Mouse (Mus musculus) gastrocnemius, postnatal 36 days (tissue): ENCODE measurements at regions not wholly inside any gene's neighbourhood (a gene's known extent, or its start where the extent isn't known, plus 50 kb on each side); places are given as distances from the start of the nearest gene placed in this dataset.
"Not testable (repeated sequence)": the region's sequence is repeated elsewhere in the genome, so short reads cannot be mapped to it uniquely, and the experiment has no call there.

Experiments used
- DNase-seq, 2 experiments: peaks; one replicate each; pipeline ENCODE4 v3.0.0; 2022
- intact Hi-C: fragments of 180-260 bp; cut with DNase I; formaldehyde crosslinking; loops from one replicate; pipeline ENCODE4 v1.15.1; 2025

DNA sequence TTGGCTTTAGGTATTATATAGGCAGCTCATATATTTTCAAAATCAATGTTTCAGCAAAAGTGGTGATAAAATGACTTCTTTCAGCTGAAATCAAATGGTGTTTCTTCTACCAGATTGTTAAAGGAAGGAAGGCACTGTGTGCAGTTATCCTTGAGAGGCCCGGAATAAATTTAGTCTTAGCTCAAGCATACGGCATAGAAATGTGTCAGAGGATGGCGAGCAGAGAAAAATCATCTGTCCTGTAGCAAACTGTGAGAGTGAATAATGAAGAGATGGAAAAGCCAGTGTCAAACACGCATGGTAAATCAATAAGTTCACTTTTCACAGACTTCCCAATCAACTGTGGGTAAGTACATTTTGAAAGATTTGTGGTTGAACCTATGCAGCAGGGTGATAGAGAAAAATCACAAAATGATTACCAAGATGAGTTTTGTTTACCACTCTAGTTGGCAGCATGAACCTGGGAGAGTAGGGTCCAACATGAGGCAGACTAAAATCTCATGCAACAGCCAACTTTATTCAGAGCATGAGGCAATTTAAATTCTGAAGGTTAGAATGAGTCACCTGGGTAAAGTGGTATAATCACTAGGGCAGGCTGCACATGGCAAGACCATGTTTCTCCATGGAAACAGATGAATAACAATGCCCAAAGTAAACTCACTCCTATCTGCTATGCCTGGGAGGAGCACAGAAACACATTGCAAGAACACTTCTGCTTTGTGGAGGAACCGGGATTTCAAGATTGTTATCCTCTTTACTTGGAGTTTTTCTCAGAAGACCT is 55.7 kb downstream of the AI429214 start:
- intact Hi-C loops: no loop called here
- DNase-seq: no peak

DNA sequence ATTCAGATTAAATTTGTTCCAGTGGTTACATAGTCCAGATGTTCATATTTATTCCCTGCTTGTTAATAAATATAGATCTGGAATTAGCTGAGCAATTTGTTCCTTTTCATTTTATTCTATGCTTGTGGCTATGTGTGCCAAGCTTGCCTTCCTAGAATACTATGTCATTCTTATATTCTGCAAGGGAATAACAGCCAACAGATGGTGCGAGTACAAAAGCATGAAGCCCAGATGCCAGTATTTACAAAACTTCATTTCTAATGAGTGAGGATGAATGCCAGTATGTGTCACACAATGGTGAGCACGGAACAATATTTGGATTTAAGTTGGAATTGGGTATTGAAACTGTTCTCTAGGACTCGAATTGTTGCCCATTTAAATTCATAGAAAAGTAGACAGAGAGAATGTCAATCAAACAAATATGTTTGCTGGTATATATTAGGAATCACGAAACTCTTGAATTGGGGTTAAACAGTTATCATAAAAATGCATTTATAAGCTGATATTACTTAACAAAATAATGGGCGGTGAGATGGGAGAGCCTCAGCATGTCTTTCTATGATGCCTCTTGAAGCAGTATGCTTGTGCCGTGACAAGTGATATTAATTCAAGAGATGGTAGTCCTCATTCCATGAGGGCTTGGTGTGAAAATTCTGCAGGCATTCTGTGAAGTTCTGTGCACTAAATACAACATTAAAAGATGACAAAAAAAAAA is 56.7 kb downstream of the AI429214 start:
- intact Hi-C loops: no loop called here
- no peak for DNase-seq

DNA sequence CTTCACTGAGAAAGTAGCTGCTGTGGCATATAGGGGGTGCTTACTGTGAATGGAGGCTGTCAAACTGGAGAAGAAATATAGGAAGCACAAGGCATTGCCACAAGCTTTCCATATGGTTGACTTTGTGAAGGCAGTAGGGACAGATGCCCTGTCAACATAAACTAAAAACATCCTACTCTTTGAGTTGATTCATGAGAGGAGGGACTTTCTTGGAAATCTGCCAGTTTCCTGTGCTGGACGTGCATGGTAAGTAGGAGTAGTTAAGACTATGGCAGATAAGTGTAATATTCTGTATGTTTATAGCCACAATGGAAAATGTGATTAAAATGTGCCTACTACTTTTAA is 57.3 kb downstream of the AI429214 start:
- intact Hi-C loops: no loop called here
- DNase-seq: no peak

DNA sequence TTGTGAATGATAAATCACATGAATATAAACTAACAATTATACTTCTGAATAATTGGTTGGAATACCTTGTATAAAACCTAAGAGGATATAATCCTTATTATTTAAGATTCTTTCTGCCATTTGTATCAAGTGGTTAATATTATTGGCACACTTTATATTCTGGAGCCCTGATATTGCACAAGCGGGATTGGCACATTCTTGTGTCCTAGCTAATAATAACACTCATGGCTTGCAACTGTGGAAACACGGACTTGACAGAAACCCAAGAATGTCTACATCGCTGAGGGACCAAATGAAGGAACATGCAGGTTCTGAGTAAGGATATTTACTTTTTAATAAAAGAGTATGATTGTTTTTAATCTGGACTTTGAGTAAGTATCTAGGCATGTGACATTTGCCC is 63.0 kb downstream of the AI429214 start:
- intact Hi-C loops: no loop called here
- DNase-seq: peak in 1 of 2 experiments; percentile 11

DNA sequence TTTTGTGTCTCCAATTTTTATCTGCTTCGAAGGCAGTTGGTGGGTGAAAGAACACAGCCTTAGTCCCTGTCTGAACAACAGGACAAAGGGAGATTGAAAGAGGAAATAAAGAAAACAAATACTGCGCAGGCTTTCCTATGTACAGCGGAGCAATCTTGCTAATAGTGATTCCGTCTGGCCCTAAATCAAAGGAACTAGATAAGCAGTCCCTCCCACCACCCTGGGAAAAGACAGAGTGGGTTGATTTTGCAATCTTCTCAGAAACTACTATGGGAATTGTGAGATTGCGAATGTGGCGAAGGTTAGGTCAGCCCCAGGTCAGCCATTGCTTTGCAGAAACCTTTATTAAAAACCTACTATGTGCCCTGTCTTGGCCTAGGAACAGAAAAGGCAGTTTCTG is 65.0 kb downstream of the AI429214 start:
- intact Hi-C loops: no loop called here
- DNase-seq: no peak

DNA sequence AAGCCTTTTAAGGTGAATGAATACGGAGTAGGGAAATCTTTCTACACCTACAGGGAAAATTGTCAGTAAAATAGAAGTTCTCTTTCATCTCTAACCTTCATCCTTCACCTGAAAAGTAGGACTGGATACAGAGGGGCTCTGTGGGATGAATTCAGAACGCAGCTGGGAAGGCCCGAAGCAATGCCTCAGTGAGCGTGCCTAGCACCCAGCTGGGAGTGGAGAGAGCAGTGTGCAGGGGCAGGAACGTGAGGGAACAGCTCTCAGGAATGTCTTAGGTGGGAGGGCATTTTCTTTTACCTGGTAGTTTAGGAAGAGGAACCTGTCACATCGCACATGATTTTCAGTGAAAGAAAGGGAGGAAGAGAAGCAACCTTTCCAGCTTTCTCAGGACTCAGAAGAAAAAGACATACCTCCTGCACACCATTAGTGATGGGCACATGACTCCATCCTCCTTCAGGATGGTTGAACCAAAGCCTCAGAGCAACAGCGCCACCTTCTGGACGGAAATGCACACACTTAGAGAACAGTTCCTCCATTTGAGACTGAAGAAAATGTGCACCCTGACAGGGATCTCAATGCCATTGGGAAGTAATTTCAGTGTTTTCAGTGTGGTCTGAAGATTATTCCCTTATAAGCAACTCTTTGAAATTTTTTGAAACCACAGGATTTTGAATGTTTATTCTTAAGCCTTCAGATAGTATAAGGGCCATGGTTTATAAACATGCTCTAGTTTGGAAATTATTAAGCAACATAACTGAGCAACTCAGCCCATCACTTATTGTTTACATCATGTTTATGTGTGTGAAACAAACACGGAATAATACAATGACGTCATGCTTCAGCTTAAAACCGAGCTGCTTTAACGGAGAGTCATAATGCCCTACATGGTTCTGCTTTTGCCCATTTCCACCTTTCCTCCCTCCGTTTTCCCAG is 68.9 kb downstream of the AI429214 start:
- peak; percentile 56 to 66 for DNase-seq
- intact Hi-C loops: loop anchor here (5.0 kb wide), 2 partner anchors 230 to 530 kb away; no protein-coding TSS in a partner anchor

DNA sequence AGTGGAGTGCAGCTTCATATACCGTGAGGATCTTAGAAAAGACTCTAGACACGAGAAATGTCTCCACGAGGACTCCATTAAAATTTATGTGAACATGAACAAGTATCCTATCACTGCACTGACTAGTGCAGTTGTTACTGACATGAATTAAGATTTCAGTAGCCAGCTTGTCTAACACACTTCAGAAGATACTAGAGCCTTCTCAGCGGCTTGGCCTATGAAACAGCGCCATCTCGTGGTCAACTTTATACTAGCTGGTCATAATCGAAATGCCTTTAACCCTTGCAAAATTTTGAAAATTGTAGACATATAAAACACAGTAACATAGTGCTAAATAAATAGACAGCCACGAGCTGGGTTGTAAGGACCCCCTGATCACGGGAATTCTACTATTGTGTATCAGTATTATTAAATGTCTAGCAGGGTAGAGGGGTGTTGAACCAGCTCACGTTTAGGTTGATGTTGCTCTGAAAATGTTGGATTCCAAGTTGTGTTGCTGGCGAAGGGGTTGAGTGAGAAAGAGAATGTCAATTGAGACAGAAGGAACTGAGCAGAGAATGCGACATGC is 70.4 kb downstream of the AI429214 start:
- DNase-seq: peak; percentile 38 to 69
- intact Hi-C loops: loop anchor here (5.0 kb wide), 2 partner anchors 232 to 532 kb away; no protein-coding TSS in a partner anchor

DNA sequence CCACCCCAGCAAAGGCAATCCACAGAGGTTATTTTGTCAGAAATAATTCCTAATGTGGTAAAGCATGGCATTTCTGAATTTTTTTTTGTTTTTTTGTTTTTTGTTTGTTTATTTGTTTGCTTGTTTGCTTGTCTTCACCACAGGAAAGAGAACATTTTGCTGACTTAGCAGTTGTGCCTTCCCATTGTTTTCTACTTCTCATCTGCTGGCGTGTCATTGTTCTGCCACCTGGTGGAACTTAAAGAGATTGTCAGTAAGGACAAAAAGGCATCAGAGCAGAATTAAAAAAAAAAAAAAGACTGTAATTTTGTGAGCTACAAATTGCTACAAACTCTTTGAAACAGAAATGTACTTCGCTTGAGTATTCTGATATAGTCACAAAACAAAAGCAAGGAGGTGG is 79.5 kb downstream of the AI429214 start:
- intact Hi-C loops: loop anchor here (10.0 kb wide), 1 partner anchor 708 kb away; no protein-coding TSS in a partner anchor
- DNase-seq: no peak

DNA sequence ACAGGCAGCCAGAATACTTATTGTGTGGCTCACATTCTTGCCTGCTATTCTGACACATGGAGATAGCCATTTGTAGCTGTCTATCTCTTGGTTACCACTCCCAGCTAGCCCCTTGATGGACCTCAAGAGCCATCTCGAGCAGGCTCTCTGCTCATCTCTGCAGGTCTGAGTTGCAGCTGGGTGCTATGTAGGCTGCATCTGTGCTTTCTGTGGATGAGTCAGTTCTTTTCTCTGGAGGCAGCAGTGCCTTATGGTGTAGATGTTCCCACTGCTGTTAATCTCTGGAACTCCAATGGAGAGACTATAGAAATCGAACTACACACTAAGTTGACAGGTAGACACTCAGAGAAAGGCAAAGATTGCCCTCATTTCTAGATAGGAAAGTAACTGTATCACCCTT is 106.3 kb downstream of the AI429214 start:
- intact Hi-C loops: no loop called here
- DNase-seq: no peak

DNA sequence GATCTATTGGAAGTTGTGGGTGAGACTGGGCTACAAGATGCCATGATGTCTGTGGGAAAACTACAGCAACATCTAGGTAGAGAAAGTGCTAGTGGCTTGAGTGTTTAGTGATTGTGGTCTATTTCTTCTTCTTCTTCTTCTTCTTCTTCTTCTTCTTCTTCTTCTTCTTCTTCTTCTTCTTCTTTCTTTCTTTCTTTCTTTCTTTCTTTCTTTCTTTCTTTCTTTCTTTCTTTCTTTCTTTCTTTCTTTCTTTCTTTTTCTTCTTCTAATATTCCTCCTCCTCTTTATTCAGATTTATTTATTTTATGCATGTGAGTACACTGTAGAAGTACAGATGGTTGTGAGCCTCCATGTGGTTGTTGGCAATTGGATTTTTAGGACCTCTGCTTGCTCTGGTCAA is 119.0 kb downstream of the AI429214 start:
- intact Hi-C loops, DNase-seq: not testable (repeated sequence)

DNA sequence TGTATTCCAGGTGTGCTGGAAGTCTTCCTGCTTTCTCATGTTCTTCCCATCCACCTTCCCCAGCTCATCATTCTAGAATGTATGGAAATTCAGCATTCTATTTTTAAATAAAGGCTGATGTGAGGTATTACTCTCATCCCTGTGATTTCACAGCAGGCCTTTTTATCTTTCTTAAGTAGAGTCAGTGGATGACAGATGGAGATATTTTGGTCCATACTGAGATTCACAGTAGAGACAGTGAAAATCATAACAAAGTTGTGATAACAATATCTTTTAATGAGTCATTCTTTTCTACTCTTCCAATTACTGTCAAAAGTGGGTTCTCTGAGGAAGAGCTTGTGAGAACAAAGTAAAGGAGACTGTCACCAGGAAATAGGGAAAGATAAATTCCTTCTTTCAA is 132.4 kb downstream of the AI429214 start:
- intact Hi-C loops: no loop called here
- no peak for DNase-seq

DNA sequence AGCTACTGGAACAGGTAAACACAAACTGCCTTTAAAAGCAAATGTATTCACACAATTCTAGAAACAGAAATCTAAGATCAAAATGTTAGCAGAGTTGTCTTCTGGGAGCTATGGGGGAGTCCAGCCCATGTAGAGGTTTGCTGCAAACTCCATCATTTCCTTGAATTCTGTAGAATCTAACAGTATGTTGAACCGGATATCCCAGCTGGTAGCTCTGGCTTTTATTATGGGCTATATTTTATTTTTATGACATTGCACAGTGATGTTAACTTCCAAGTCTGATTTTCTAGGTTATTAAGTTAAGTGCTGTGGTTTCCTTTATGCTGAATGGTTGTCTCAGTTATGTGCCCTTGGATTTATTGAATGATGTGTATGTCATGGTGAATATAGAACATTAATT is 136.3 kb downstream of the AI429214 start:
- no peak for DNase-seq
- intact Hi-C loops: no loop called here

DNA sequence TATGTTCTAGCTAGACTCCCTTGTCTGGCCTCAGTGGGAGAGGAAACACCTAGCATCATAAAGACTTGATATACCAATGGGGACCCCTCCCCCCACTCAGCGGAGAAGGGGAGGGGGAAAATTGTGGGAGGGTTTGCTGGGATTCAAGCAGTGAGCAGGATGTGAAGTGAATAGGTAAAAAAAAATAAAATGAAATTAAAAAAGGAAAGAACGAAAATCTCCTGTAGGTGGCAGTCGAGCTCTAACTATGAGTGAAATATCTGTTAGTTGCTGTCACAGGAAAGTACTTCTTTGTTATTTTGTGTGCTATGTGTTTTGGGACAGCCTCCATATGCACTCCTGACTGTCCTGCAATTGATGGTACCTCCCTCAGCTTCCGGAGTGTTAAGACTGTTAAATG is 138.6 kb downstream of the AI429214 start:
- intact Hi-C loops: no loop called here

DNA sequence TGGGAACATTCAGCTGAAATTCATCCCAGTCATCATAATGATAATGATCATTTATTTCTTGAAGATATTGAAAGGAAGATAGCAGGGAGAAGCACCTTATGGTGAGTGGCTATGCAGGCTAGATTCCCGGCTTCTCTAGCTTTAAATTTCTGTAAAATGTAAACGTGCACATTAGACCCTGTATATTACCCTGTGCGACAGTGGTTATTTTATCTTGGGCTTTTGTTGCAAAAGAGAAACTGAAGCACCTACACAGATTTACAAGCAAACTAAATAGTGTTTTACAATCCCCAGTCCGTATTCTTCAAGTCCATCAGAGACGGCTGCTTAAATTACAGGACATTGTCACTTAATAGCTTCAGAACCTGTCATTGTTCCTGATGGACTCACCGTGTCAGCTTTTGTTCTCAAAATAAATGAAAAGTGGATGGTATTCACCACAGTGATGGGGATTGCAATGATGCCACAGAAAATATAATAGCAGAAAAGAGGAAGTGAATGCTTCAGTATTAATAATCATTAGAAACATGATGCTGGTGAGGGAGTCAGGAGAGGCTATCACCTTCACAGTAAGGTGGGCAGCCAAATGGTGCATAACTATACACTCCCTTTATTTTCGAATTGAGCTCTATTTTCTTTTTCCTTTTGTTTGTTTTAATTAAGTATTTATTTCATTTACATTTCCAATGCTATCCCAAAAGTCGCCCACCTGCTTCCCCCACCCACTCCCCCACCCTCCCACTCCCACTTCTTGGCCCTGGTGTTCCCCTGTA is 141.0 kb downstream of the AI429214 start:
- no peak for DNase-seq
- intact Hi-C loops: no loop called here

More for the DNA sequence above, 138.6 kb downstream of the AI429214 start:
- DNase-seq: no peak

DNA sequence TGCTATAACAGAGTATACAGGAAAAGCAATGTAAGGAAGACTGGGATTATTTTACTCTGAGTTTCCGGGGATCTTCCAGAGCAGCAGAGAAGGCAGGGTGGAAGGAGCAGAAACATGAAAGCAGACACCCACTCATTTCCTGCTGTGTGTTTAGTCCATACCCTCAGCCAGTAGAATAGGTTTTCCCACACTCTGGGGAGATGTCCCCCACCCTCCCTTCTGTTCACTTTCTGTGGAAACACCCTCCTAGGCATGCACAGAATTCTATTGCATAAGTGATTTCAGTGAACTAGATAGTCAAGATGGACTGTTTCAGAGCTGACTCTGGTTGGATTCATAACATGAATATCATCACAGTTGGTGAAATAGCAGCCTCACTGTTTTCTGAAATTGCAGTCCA is 156.9 kb downstream of the AI429214 start:
- no peak for DNase-seq
- intact Hi-C loops: no loop called here

DNA sequence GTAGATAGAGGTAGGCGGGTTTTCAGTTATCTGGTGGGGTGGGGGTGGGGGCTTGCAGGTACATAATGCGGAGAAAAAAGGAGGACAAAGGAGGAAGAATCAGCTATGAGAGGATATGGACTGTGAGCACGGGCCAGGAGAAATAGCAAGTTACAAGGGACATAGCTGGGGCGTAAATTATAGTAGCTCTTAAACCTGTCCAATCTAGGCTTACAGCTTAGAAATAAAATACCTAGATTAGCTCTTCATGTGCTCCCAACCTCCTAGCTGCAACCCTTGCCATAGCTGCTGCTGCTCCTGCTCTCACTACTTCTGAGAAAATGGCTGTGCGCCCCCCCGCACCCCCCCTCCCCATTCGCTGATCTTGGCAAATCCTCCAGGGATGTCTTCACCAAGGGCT is 161.0 kb downstream of the AI429214 start:
- intact Hi-C loops: no loop called here
- DNase-seq: no peak

DNA sequence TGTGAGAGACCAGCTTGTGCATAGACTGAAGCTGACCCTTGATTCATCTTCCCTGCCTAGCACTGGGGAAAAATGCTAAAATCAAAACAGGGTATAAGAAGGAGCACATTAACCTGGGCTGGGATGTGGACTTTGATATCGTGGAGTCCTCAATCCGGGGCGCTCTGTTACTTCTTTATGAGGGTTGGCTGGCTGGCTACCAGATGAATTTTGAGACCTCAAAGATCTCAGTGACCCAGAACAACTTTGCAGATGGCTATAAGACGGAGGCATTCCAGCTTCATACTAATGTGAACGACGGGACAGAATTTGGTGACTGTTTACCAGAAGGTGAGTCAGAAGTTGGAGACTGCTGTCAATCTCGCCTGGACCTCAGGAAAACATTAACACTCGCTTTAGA is 161.5 kb downstream of the AI429214 start:
- no peak for DNase-seq
- intact Hi-C loops: no loop called here

DNA sequence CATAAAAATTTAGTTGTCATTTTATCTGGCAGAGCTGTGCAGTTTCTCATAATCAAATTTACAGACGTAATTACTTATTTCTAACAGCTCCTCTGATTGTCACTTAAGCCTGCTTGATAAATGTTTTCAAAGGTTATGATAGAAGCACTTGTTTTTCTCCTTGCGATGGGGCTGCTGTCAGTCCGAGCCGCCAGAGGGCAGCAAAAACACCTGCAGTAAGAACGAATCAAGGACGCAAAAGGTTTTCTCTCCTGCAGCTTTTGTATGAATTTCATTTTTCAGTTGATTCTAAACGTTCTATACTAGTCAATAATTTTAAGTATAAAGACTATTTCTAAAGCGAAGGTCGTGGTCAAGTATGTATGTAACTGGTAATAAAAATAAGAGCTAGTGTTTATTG is 166.1 kb downstream of the AI429214 start:
- intact Hi-C loops: no loop called here
- DNase-seq: peak; percentile 10 to 15

DNA sequence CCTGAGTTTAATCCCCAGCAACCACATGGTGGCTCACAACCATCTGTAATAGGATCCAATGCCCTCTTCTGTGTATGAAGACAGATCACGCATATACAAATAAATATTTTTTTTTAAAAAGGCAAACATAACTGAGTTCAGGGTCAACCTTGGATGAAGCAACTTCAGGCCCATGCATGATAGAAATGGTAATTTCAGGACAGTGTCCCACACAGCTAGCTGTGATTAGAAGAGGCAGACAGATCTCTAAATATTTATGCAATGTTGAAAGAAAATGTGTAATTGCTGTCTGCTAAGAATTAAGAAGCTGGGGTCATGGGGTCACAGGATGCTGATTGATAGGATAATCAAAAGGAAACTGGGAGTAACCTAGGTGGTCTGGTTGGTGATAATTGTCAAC is 203.5 kb downstream of the AI429214 start:
- DNase-seq: no peak
- intact Hi-C loops: no loop called here

DNA sequence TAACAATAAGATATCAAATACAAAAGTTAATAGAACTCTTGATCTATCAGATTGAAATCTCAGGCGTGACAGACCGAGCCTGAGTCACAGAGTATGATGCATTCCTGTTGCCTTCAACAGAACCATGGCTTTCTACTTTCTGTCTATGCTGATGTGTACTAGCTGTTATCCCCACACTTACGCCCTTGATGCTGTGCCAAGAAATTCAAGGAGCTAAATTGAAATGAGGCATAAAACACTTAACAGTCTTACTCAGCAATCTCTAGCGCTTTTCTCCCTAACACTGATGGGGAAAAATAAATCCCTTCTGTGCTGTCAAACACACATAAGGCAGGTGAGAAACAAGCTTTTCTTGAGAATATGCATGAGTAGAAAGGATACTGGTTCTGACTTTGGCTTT is 222.5 kb downstream of the AI429214 start:
- intact Hi-C loops: no loop called here
- DNase-seq: no peak
